Mouse (Mus musculus): ENCODE data around the gene Olfr1046. TPM values are rescaled to one million over a fixed set of nuclear protein-coding genes. Genes with fewer than 3 reads are reported as not detected.

The Olfr1046 gene
- not detected for total RNA-seq (2023)

DNA sequence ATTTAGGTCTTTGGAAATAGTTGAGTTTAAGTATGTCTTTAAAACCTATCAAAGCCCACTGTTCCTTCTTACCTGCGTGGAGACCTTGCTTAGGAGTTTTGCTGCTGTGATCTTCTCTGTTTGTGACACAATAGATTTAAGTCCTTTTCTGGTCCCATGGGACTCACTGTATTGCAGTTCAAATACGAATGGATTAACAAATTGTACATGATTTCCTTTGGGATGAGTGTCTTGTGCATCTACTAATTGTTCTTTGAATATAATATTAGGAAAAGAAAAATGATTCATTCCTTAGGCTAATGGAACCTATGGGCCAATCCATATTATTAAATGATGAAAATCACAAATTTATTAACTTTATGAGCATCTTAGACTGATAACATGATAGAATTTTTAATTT is at the start of gene Olfr1046:
Gene Olfr1046, minus strand, starts transcription at position 101 of the 400 bp plus-strand sequence.

GRCm38 (mm10) chr2:86258228-86258627 is 39.1 kb upstream of the Olfr1046 start, which contains the start of gene Olfr1049:
Gene Olfr1049, minus strand, starts transcription at chr2:86258328.

GRCm38 (mm10) chr2:86240189-86240588 is 21.1 kb upstream of the Olfr1046 start, which contains the start of gene Olfr1048:
Gene Olfr1048, minus strand, starts transcription at chr2:86240289.

DNA sequence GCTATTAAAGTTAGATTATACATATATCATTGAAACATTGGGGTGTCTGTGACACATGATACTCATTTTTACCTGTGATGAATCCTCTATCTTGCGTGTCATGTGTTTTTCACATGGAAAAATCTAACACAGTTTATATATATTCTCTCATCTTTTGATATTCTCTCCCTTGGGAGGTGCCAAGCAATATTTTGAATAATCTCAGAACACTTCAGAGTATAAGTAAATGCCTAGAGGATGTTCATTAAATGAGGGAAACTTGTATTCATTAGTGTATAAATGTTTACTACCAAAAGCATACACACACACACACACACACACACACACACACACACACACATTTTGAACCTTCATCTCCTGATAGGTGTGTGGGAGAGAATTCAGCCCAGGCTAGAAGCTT is 12.2 kb upstream of the Olfr1046 start, which contains the start of gene Olfr1047:
Gene Olfr1047, minus strand, starts transcription at position 101 of the 400 bp plus-strand sequence.

GRCm38 (mm10) chr2:86202909-86203308 is 16.2 kb downstream of the Olfr1046 start, which contains the start of gene Olfr1045:
Gene Olfr1045, minus strand, starts transcription at chr2:86203009.

DNA sequence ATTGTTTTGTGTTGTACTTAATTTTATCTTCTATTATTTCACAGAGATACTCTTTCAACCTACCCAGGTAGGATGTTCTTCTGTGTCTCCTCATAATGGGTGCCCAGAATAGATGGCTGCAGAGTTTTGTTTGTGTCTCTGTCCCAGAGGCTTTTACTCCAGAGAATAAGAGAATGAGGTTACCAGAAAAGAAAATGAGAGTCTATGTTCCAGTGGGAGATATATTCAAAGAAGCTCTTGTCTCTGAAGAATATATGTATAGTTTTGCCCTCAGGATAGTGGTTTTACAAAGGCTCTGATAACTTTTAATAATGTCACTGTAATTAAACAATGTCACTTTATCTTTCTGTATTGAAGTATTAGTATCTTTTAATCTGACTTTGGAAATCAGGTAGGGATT is 33.5 kb downstream of the Olfr1046 start, which contains the start of gene Olfr52:
Gene Olfr52, minus strand, starts transcription at position 101 of the 400 bp plus-strand sequence.

DNA sequence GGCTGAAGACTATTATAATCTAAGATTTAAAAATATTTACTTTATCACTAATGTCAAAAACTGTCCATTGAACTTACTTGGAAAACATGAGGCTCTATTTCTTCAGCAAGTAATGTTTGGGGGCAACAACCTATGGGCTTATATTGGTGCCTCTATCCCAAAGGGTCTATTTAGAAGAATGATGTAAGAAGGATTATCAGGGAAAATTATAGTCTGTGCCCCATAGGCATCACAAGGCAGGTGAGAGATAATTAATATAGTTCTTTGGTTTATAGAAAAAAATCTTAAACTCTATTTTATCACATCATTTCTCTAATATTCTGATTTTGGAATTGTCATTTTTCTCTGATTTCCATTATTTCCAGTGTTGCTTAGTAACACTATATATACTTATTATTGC is 41.4 kb downstream of the Olfr1046 start, which contains the start of gene Olfr1044:
Gene Olfr1044, minus strand, starts transcription at position 101 of the 400 bp plus-strand sequence.

DNA sequence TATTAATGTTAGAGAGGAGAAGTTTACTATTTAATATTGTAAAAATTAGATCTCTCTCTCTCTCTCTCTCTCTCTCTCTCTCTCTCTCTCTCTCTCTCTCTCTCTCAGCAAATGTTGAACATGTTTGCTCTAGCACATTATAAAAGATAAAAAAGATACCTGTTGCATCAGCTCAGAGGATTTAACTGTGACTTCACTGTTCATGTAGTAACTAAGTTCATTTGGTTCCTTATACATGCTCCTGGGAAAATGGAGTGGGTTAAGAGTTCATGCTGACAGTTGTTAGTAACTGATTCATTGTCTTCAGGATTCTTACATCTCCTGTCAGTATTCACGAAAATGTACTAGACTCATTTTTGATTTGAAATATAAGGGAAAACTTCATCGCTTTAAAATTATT is 51.7 kb downstream of the Olfr1046 start, which contains the start of gene Olfr1043:
Gene Olfr1043, minus strand, starts transcription at position 101 of the 400 bp plus-strand sequence.

Other genes with a start within 250 kb of the Olfr1046 start
- not detected for gene Olfr1029, start 245.4 kb downstream of the Olfr1046 start, total RNA-seq (2023)
- not detected for gene Olfr1030, start 240.0 kb downstream of the Olfr1046 start, total RNA-seq (2023)
- gene Olfr1031, start 229.0 kb downstream of the Olfr1046 start, total RNA-seq (2023) = not detected
- gene Olfr1032, start 213.8 kb downstream of the Olfr1046 start, total RNA-seq (2023) = not detected
- not detected for gene Olfr1033, start 198.7 kb downstream of the Olfr1046 start, total RNA-seq (2023)
- not detected for gene Olfr1034, start 173.5 kb downstream of the Olfr1046 start, total RNA-seq (2023)
- gene Olfr1036, start 145.3 kb downstream of the Olfr1046 start, total RNA-seq (2023) = not detected
- gene Olfr1037, start 131.9 kb downstream of the Olfr1046 start, total RNA-seq (2023) = not detected
- not detected for gene Olfr1039, start 83.4 kb downstream of the Olfr1046 start, total RNA-seq (2023)
- gene Olfr1040, start 72.6 kb downstream of the Olfr1046 start, total RNA-seq (2023) = not detected
- gene Olfr1042, start 57.5 kb downstream of the Olfr1046 start, total RNA-seq (2023) = not detected
- gene Olfr1043, start 51.8 kb downstream of the Olfr1046 start, total RNA-seq (2023) = not detected
- not detected for gene Olfr1044, start 41.5 kb downstream of the Olfr1046 start, total RNA-seq (2023)
- gene Olfr52, start 33.6 kb downstream of the Olfr1046 start, total RNA-seq (2023) = not detected
- gene Olfr1045, start 16.3 kb downstream of the Olfr1046 start, total RNA-seq (2023) = not detected
- gene Olfr1047, start 12.1 kb upstream of the Olfr1046 start, total RNA-seq (2023) = not detected
- not detected for gene Olfr1048, start 21.0 kb upstream of the Olfr1046 start, total RNA-seq (2023)
- gene Olfr1049, start 39.0 kb upstream of the Olfr1046 start, total RNA-seq (2023) = not detected
- gene Olfr1051, start 59.8 kb upstream of the Olfr1046 start, total RNA-seq (2023) = not detected
- not detected for gene Olfr1052, start 73.1 kb upstream of the Olfr1046 start, total RNA-seq (2023)
- gene Olfr1053, start 96.0 kb upstream of the Olfr1046 start, total RNA-seq (2023) = not detected
- not detected for gene Olfr1054, start 116.1 kb upstream of the Olfr1046 start, total RNA-seq (2023)
- gene Olfr1055, start 131.0 kb upstream of the Olfr1046 start, total RNA-seq (2023) = not detected
- not detected for gene Olfr1056, start 143.2 kb upstream of the Olfr1046 start, total RNA-seq (2023)
- gene Olfr1057, start 159.1 kb upstream of the Olfr1046 start, total RNA-seq (2023) = not detected
- not detected for gene Olfr1058, start 169.2 kb upstream of the Olfr1046 start, total RNA-seq (2023)
- gene Olfr1061, start 194.7 kb upstream of the Olfr1046 start, total RNA-seq (2023) = not detected
- gene Olfr1062, start 207.4 kb upstream of the Olfr1046 start, total RNA-seq (2023) = not detected
- not detected for gene Olfr1065, start 231.3 kb upstream of the Olfr1046 start, total RNA-seq (2023)
- not detected for gene Olfr1066, start 237.0 kb upstream of the Olfr1046 start, total RNA-seq (2023)